Mouse (Mus musculus) embryonic facial prominence, embryonic 10.5 days (tissue): ENCODE data around the gene Dnm2. TPM values are rescaled to one million over a fixed set of nuclear protein-coding genes. Genes with fewer than 3 reads are reported as not detected.

ENCODE experiments used
- DNase-seq: peaks from one replicate; pipeline ENCODE4 v3.0.0-alpha.2; 2017; ENCODE audit warnings: low spot score
- H3K27ac ChIP-seq: fragments of 300-500 bp; sonication (generic); replicated peaks from 2 replicates; pipeline ENCODE4 v1.5.1; 2016; ENCODE audit warnings: mild to moderate bottlenecking
- H3K27me3 ChIP-seq: fragments of 300-500 bp; sonication (generic); replicated peaks from 2 replicates; pipeline ENCODE4 v1.6.1; 2016; ENCODE audit warnings: low read depth, mild to moderate bottlenecking; ENCODE audit not compliant: poor library complexity, severe bottlenecking
- H3K36me3 ChIP-seq: fragments of 300-500 bp; sonication (generic); replicated peaks from 2 replicates; pipeline ENCODE4 v1.6.1; 2016; ENCODE audit warnings: mild to moderate bottlenecking, moderate library complexity
- H3K4me1 ChIP-seq: fragments of 300-500 bp; sonication (generic); 2 replicates; pipeline ENCODE4 v1.6.1; 2016
- H3K4me3 ChIP-seq: fragments of 300-500 bp; sonication (generic); 2 replicates; pipeline ENCODE4 v1.5.1; 2016; ENCODE audit warnings: mild to moderate bottlenecking, moderate library complexity
- H3K9me3 ChIP-seq: fragments of 300-500 bp; sonication (generic); 2 replicates; pipeline ENCODE4 v1.6.1; 2016; ENCODE audit warnings: mild to moderate bottlenecking
- WGBS: fragments of 180-500 bp; shearing (Covaris S2); methylation state at CpG from one replicate; pipeline ENCODE4 v1.1.7; 2016; 5-methylcytosine and 5-hydroxymethylcytosine counted together
- polyA plus RNA-seq: library from polyadenylated mRNA; unstranded; fragments of >200 nt; fragmentation: Nextera tagmentation; extraction: Ambion mirVana; gene quantifications from 2 replicates; pipeline ENCODE4 v1.2.1, GENCODE M21; 2016

The Dnm2 gene
- polyA plus RNA-seq, 1 experiment from 2014 or later, result 73.7 TPM

- Histone ChIP-seq H3K4me3 (no peak overlapping the region), H3K27ac (no peak overlapping the region), H3K36me3 (peaks cover 6% of the 10 kb centered on the region; the same call in 1 of the 2 replicates), H3K4me1 (peaks cover 8% of the 10 kb centered on the region; the same call in 1 of the 2 replicates), H3K27me3 (no peaks in the 10 kb centered on the region), H3K9me3 (no peaks in the 10 kb centered on the region)
- no peak for DNase-seq
- 94% methylated on average over 2 of the region's 2 CpGs for whole genome bisulfite sequencing
Observed at GRCm38 (mm10) chr9:21434410-21434809, 9.7 kb downstream of the Dnm2 start.

- no peak for DNase-seq
- WGBS, result 88% methylated on average over 7 of the region's 7 CpGs
- no peak overlapping the region for H3K27ac ChIP-seq
- no peaks in the 10 kb centered on the region for H3K9me3 ChIP-seq
- no peaks in the 10 kb centered on the region for H3K27me3 ChIP-seq
- H3K4me3 ChIP-seq, result no peak overlapping the region
- H3K4me1 ChIP-seq, result peaks cover 3% of the 10 kb centered on the region; the same call in 1 of the 2 replicates
- H3K36me3 ChIP-seq, result peaks cover 6% of the 10 kb centered on the region; the same call in 1 of the 2 replicates
Observed at GRCm38 (mm10) chr9:21435777-21436635, 11.3 kb downstream of the Dnm2 start.

GRCm38 (mm10) chr9:21437577-21437976 is 12.9 kb downstream of the Dnm2 start:
- peaks cover 6% of the 10 kb centered on the region; the same call in 1 of the 2 replicates for H3K36me3 ChIP-seq
- WGBS, result 89% methylated on average over 6 of the region's 6 CpGs

GRCm38 (mm10) chr9:21438219-21438618 is 13.5 kb downstream of the Dnm2 start:
- 76% methylated on average over 3 of the region's 3 CpGs for WGBS
- Histone ChIP-seq H3K4me3 (no peak overlapping the region), H3K27me3 (no peaks in the 10 kb centered on the region), H3K9me3 (no peaks in the 10 kb centered on the region), H3K4me1 (no peaks in the 10 kb centered on the region), H3K36me3 (peaks cover 6% of the 10 kb centered on the region; the same call in 1 of the 2 replicates), H3K27ac (no peak overlapping the region)
- no peak for DNase-seq

More at GRCm38 (mm10) chr9:21437577-21437976, 12.9 kb downstream of the Dnm2 start:
- no peak overlapping the region for H3K4me3 ChIP-seq
- H3K9me3 ChIP-seq, result no peaks in the 10 kb centered on the region
- H3K27ac ChIP-seq, result no peak overlapping the region
- no peaks in the 10 kb centered on the region for H3K4me1 ChIP-seq
- DNase-seq, result no peak
- no peaks in the 10 kb centered on the region for H3K27me3 ChIP-seq

GRCm38 (mm10) chr9:21439456-21439855 is 14.7 kb downstream of the Dnm2 start:
- Histone ChIP-seq H3K4me1 (no peaks in the 10 kb centered on the region), H3K9me3 (no peaks in the 10 kb centered on the region), H3K36me3 (peaks cover under 1% of the 10 kb centered on the region; the same call in 1 of the 2 replicates), H3K27ac (no peak overlapping the region), H3K27me3 (no peaks in the 10 kb centered on the region), H3K4me3 (no peak overlapping the region)
- 85% methylated on average over 3 of the region's 3 CpGs for WGBS
- DNase-seq, result no peak

GRCm38 (mm10) chr9:21439914-21440313 is 15.2 kb downstream of the Dnm2 start:
- Histone ChIP-seq H3K4me3 (no peak overlapping the region), H3K4me1 (no peaks in the 10 kb centered on the region), H3K27ac (no peak overlapping the region), H3K27me3 (no peaks in the 10 kb centered on the region), H3K9me3 (no peaks in the 10 kb centered on the region), H3K36me3 (peaks cover 5% of the 10 kb centered on the region)
- WGBS, result 91% methylated on average over 2 of the region's 2 CpGs
- DNase-seq, result no peak

- Histone ChIP-seq H3K4me3 (no peak overlapping the region), H3K27me3 (no peaks in the 10 kb centered on the region), H3K9me3 (no peaks in the 10 kb centered on the region), H3K4me1 (no peaks in the 10 kb centered on the region), H3K36me3 (peaks cover 9% of the 10 kb centered on the region), H3K27ac (no peak overlapping the region)
- no peak for DNase-seq
Observed at GRCm38 (mm10) chr9:21440387-21440786, 15.7 kb downstream of the Dnm2 start.

GRCm38 (mm10) chr9:21443853-21444252 is 19.1 kb downstream of the Dnm2 start:
- Histone ChIP-seq H3K4me1 (0 out of 2 replicates have a peak, but pooled peaks cover 2% of the 10 kb centered on the region), H3K4me3 (no peak overlapping the region), H3K36me3 (peaks cover 11% of the 10 kb centered on the region), H3K27me3 (no peaks in the 10 kb centered on the region), H3K27ac (no peak overlapping the region), H3K9me3 (no peaks in the 10 kb centered on the region)
- WGBS, result 93% methylated on average over 8 of the region's 8 CpGs
- DNase-seq, result no peak

- WGBS, result 85% methylated on average over 4 of the region's 4 CpGs
- Histone ChIP-seq H3K4me1 (0 out of 2 replicates have a peak, but pooled peaks cover 2% of the 10 kb centered on the region), H3K27ac (no peak overlapping the region), H3K9me3 (no peaks in the 10 kb centered on the region), H3K36me3 (peaks cover 11% of the 10 kb centered on the region), H3K4me3 (no peak overlapping the region), H3K27me3 (no peaks in the 10 kb centered on the region)
- no peak for DNase-seq
Observed at GRCm38 (mm10) chr9:21444574-21444973, 19.9 kb downstream of the Dnm2 start.

GRCm38 (mm10) chr9:21445081-21445744 is 20.5 kb downstream of the Dnm2 start:
- no peak for DNase-seq
- WGBS, result 93% methylated on average over 6 of the region's 6 CpGs
- peaks cover 11% of the 10 kb centered on the region for H3K36me3 ChIP-seq
- H3K27ac ChIP-seq, result no peak overlapping the region
- no peaks in the 10 kb centered on the region for H3K27me3 ChIP-seq
- H3K9me3 ChIP-seq, result no peaks in the 10 kb centered on the region
- H3K4me1 ChIP-seq, result 0 out of 2 replicates have a peak, but pooled peaks cover 2% of the 10 kb centered on the region
- H3K4me3 ChIP-seq, result no peak overlapping the region

GRCm38 (mm10) chr9:21447778-21448177 is 23.1 kb downstream of the Dnm2 start:
- peaks cover 11% of the 10 kb centered on the region for H3K36me3 ChIP-seq
- no peak for DNase-seq
- H3K27me3 ChIP-seq, result no peaks in the 10 kb centered on the region
- H3K27ac ChIP-seq, result no peak overlapping the region
- WGBS, result 91% methylated on average over 2 of the region's 2 CpGs
- H3K9me3 ChIP-seq, result no peaks in the 10 kb centered on the region
- peaks cover 13% of the 10 kb centered on the region for H3K4me1 ChIP-seq
- H3K4me3 ChIP-seq, result no peak overlapping the region

GRCm38 (mm10) chr9:21449710-21450109 is 25.0 kb downstream of the Dnm2 start:
- Histone ChIP-seq H3K36me3 (peaks cover 8% of the 10 kb centered on the region), H3K9me3 (no peaks in the 10 kb centered on the region), H3K27me3 (no peaks in the 10 kb centered on the region), H3K4me3 (no peak overlapping the region), H3K27ac (no peak overlapping the region), H3K4me1 (peaks cover 13% of the 10 kb centered on the region)
- no peak for DNase-seq
- 87% methylated on average over 2 of the region's 2 CpGs for WGBS
